Mouse (Mus musculus) midbrain, embryonic 11.5 days (tissue): ENCODE measurements at regions not wholly inside any gene's neighbourhood (a gene's known extent, or its start where the extent isn't known, plus 50 kb on each side); places are given as distances from the start of the nearest gene placed in this dataset.
"Not testable (repeated sequence)": the region's sequence is repeated elsewhere in the genome, so short reads cannot be mapped to it uniquely, and the experiment has no call there.

Experiments
- ATAC-seq: fragments of 200-750 bp; cut with Nextera tagmentation; 2 replicates; pipeline ENCODE4 v1.8.0; 2017; ENCODE audit warnings: moderate TSS enrichment, moderate library complexity; ENCODE audit not compliant: low FRiP score
- DNase-seq: peaks from one replicate; pipeline ENCODE4 v3.0.0; 2015; ENCODE audit warnings: low spot score; ENCODE audit errors: missing footprints
- H3K27ac ChIP-seq: fragments of 300-500 bp; sonication (generic); 2 replicates; pipeline ENCODE4 v1.5.1; 2014; ENCODE audit warnings: low read depth, low read length
- H3K27me3 ChIP-seq: fragments of 300-500 bp; sonication (generic); 2 replicates; pipeline ENCODE4 v1.6.1; 2014; ENCODE audit warnings: mild to moderate bottlenecking, low read length, moderate library complexity, mixed read lengths; ENCODE audit not compliant: control insufficient read depth, insufficient read depth
- H3K36me3 ChIP-seq: fragments of 300-500 bp; sonication (generic); 2 replicates; pipeline ENCODE4 v1.6.1; 2014; ENCODE audit warnings: mild to moderate bottlenecking, low read length, moderate library complexity, mixed read lengths; ENCODE audit not compliant: control insufficient read depth, insufficient read depth
- H3K4me1 ChIP-seq: fragments of 300-500 bp; sonication (generic); 2 replicates; pipeline ENCODE4 v1.6.1; 2014; ENCODE audit warnings: low read length; ENCODE audit not compliant: control insufficient read depth, insufficient read depth
- H3K4me2 ChIP-seq: fragments of 300-500 bp; sonication (generic); 2 replicates; pipeline ENCODE4 v1.6.1; 2014; ENCODE audit warnings: mild to moderate bottlenecking, moderate library complexity
- H3K4me3 ChIP-seq: fragments of 300-500 bp; sonication (generic); 2 replicates; pipeline ENCODE4 v1.5.1; 2014; ENCODE audit warnings: low read depth, low read length
- H3K9ac ChIP-seq: fragments of 300-500 bp; sonication (generic); 2 replicates; pipeline ENCODE4 v1.6.1; 2014; ENCODE audit warnings: low read length
- H3K9me3 ChIP-seq: fragments of 300-500 bp; sonication (generic); 2 replicates; pipeline ENCODE4 v1.6.1; 2016; ENCODE audit warnings: low read length; ENCODE audit not compliant: control insufficient read depth
- WGBS: fragments of 180-500 bp; shearing (Covaris S2); extraction: QIAGEN DNeasy Blood & Tissue Kit; methylation state at CpG from one replicate; pipeline ENCODE4 v1.1.7; 2014; 5-methylcytosine and 5-hydroxymethylcytosine counted together

DNA sequence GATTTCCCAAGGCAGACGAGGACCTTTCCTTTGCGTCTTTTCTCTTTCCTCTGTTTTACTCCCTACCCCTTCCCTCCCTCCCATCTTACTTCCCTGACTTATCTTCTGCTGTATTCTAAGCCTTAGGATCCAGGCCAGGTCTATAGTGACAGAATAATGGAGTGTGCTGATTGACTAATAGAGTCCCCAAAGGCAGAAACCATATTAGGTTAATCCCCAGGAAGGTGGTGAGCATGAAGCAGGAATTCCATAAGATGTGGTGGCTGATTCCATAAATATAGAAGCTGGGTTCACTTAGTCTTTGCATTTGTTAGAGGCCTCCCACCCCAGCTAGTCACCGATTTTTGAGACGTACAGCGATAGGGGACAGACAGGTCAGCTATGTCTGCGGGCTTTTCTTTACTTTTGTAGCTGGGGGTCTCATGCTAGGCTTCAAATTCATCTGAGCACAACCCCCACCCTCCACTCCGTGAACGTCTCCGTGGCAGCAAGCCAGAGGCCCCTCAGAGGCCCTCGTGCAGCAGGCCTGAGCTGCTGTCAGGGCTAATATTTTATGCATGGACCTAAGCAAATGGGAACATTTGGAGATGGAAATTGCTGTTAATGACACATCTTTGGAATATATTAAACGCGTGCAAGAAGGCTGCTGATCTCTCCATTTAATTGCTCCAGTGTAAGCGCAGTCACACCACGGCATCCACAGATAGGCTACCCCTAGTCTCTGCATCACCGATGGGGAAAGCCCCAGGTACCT, 145.8 kb upstream of the Rtl1 start:
- peak; percentile 85 for DNase-seq
- ATAC-seq: peak; percentile 36; the same call in 1 of the 2 replicates
- no peaks in the 10 kb centered on the region for H3K9me3 ChIP-seq
- H3K27ac ChIP-seq: no peak overlapping the region
- 58% methylated on average over 15 of the region's 15 CpGs for WGBS
- H3K9ac ChIP-seq: no peak overlapping the region
- H3K4me1 ChIP-seq: peaks cover 24% of the 10 kb centered on the region
- no peak overlapping the region for H3K4me3 ChIP-seq
- H3K4me2 ChIP-seq: no peak overlapping the region
- H3K36me3 ChIP-seq: peaks cover 2% of the 10 kb centered on the region; the same call in 1 of the 2 replicates
- no peaks in the 10 kb centered on the region for H3K27me3 ChIP-seq

DNA sequence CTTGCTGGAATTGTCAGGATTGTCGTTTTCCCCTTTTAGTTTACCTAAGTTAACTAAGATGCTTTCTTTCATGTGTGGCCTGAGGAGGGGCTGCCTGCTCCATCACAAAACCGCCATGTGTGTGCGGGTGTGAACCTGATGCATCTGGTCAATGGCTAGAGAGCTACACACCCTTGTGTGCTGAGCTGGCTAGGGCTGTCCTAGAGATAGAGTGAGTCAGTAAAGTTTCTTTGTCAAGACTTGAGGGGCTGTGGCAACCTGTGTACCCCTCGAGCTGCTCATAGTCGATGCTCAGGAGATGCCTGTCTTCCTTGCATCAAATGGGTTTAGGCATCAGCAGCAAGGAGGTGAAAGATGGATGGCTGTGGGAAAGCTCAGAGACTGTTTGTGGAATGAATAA, 147.1 kb upstream of the Rtl1 start:
- H3K4me1 ChIP-seq: peaks cover 24% of the 10 kb centered on the region
- H3K4me3 ChIP-seq: no peak overlapping the region
- ATAC-seq (no peak), DNase-seq (no peak)
- no peak overlapping the region for H3K4me2 ChIP-seq
- no peak overlapping the region for H3K9ac ChIP-seq
- WGBS: 82% methylated on average over 5 of the region's 5 CpGs
- H3K27me3 ChIP-seq: no peaks in the 10 kb centered on the region
- no peaks in the 10 kb centered on the region for H3K9me3 ChIP-seq
- peaks cover 2% of the 10 kb centered on the region; the same call in 1 of the 2 replicates for H3K36me3 ChIP-seq
- no peak overlapping the region for H3K27ac ChIP-seq

DNA sequence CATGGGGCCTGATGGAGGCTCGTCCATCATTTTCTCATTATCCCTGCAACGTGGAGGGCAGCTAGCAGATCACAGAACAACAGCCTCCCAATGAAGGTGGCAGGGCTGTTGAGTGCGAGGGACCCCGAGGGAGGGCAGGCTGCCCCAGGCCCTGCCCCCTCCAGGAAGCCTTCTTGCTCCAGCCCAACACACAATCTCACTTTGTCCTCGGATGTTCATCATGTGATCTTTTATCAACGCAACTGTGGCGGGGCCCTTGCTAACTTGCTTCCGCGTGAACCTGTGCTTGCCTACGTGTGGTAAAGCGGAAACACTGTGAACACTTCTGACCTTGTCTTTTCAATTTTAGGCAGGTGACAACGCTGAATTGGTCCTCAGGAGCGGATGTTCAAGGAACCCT, 147.6 kb upstream of the Rtl1 start:
- Histone ChIP-seq H3K9me3 (no peaks in the 10 kb centered on the region), H3K4me3 (no peak overlapping the region), H3K36me3 (no peaks in the 10 kb centered on the region; the same call in 1 of the 2 replicates), H3K27me3 (no peaks in the 10 kb centered on the region), H3K4me2 (no peak overlapping the region), H3K27ac (no peak overlapping the region), H3K9ac (no peak overlapping the region), H3K4me1 (peaks cover 24% of the 10 kb centered on the region)
- ATAC-seq (no peak), DNase-seq (no peak)
- 89% methylated on average over 13 of the region's 13 CpGs for WGBS

GRCm38 (mm10) chr12:109748326-109749059, 148.4 kb upstream of the Rtl1 start:
- Histone ChIP-seq H3K4me2 (no peak overlapping the region), H3K27ac (no peak overlapping the region), H3K36me3 (no peaks in the 10 kb centered on the region; the same call in 1 of the 2 replicates), H3K27me3 (no peaks in the 10 kb centered on the region), H3K9me3 (no peaks in the 10 kb centered on the region), H3K4me3 (no peak overlapping the region), H3K9ac (no peak overlapping the region), H3K4me1 (peaks cover 24% of the 10 kb centered on the region)
- WGBS: 84% methylated on average over 12 of the region's 12 CpGs
- DNase-seq (no peak), ATAC-seq (no peak)

- peaks cover 24% of the 10 kb centered on the region for H3K4me1 ChIP-seq
- H3K4me3 ChIP-seq: no peak overlapping the region
Observed at GRCm38 (mm10) chr12:109749256-109749655, 149.1 kb upstream of the Rtl1 start.

GRCm38 (mm10) chr12:109749711-109750243, 149.6 kb upstream of the Rtl1 start:
- Histone ChIP-seq H3K27ac (peak overlapping the region; percentile 40), H3K36me3 (no peaks in the 10 kb centered on the region), H3K4me1 (peaks cover 24% of the 10 kb centered on the region), H3K4me3 (peak overlapping the region; percentile 22), H3K9ac (peak overlapping the region; percentile 56), H3K9me3 (no peaks in the 10 kb centered on the region), H3K4me2 (peak overlapping the region; percentile 50), H3K27me3 (no peaks in the 10 kb centered on the region)
- 4% methylated on average over 14 of the region's 14 CpGs for WGBS
- DNase-seq (peak; percentile 96), ATAC-seq (peak; percentile 79)

More at GRCm38 (mm10) chr12:109749256-109749655, 149.1 kb upstream of the Rtl1 start:
- Histone ChIP-seq H3K27ac (peak overlapping the region; percentile 40; the same call in 1 of the 2 replicates), H3K9ac (peak overlapping the region; percentile 56), H3K9me3 (no peaks in the 10 kb centered on the region), H3K27me3 (no peaks in the 10 kb centered on the region), H3K36me3 (no peaks in the 10 kb centered on the region), H3K4me2 (peak overlapping the region; percentile 50)
- no peak for DNase-seq
- peak; percentile 9 for ATAC-seq
- 53% methylated on average over 2 of the region's 2 CpGs for WGBS

GRCm38 (mm10) chr12:109754986-109755385, 154.9 kb upstream of the Rtl1 start:
- Histone ChIP-seq H3K4me3 (no peak overlapping the region), H3K27me3 (no peaks in the 10 kb centered on the region), H3K4me1 (peaks cover 1% of the 10 kb centered on the region), H3K4me2 (no peak overlapping the region), H3K27ac (no peak overlapping the region), H3K9ac (no peak overlapping the region), H3K36me3 (no peaks in the 10 kb centered on the region), H3K9me3 (no peaks in the 10 kb centered on the region)
- WGBS: 80% methylated on average over 7 of the region's 7 CpGs
- DNase-seq: peak; percentile 62
- no peak for ATAC-seq

DNA sequence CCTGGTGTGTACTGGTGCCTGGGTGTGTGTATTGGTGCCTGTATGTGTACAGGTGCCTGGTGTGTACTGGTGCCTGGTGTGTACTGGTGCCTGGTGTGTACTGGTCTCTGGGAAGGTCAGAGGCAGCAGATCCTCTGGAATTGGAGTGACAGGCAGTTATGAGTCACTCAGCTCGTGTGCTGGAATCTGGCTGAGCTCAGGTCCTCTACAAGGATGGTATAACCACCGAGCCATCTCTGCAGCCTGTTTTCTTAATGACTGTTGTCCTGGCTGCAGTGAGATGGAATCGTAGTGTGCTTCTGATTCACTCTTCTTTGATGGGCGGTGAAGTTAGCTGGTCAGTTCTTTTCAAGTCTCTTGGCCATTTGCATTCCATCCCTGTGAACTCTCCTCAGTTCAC, 164.2 kb upstream of the Rtl1 start:
- Histone ChIP-seq H3K4me2 (no peak overlapping the region), H3K9ac (no peak overlapping the region), H3K36me3 (no peaks in the 10 kb centered on the region), H3K9me3 (no peaks in the 10 kb centered on the region), H3K4me1 (no peaks in the 10 kb centered on the region), H3K27me3 (no peaks in the 10 kb centered on the region), H3K4me3 (no peak overlapping the region), H3K27ac (no peak overlapping the region)
- WGBS: 72% methylated on average over 4 of the region's 4 CpGs
- ATAC-seq (no peak), DNase-seq (no peak)

GRCm38 (mm10) chr12:109766602-109767001, 166.5 kb upstream of the Rtl1 start:
- not testable (repeated sequence) for H3K9ac ChIP-seq, H3K4me3 ChIP-seq, H3K36me3 ChIP-seq, H3K27me3 ChIP-seq, H3K4me2 ChIP-seq, ATAC-seq, DNase-seq, H3K9me3 ChIP-seq, H3K27ac ChIP-seq, H3K4me1 ChIP-seq
- 86% methylated on average over 5 of the region's 5 CpGs for WGBS
